Mouse (Mus musculus) embryonic fibroblast, embryonic 13.5 days (primary cell): ENCODE data around the gene Gm8126.
"Not testable (repeated sequence)": the region's sequence is repeated elsewhere in the genome, so short reads cannot be mapped to it uniquely, and the experiment has no call there.

Source experiments
- CTCF ChIP-seq: IDR thresholded peaks from 2 replicates; pipeline ENCODE4 v1.5.1; 2011; ENCODE audit warnings: mild to moderate bottlenecking, control low read depth, low read length, moderate library complexity, borderline replicate concordance; ENCODE audit not compliant: insufficient read depth
- POLR2A ChIP-seq: IDR thresholded peaks from 2 replicates; pipeline ENCODE4 v1.6.1; 2011; ENCODE audit warnings: low read depth, mild to moderate bottlenecking, control low read depth, low read length, moderate library complexity

DNA sequence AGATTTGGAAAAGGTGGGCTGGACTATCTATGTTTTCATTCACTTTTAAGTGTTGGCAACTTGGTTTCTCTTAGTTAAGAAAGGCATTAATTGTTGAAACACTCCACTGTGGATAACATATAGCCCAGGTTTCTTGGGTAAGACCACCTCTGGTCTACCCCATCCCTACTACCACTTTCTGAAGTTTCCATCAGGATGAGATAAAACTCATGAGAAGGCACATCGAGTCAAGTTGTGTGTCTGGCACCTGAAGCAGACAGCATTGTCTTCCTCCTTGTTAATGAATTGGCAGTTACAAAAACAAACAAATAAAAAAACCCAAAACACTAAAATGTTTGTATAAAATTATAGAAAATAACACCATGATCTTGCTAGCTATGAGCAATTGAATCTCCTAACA lies 17.3 kb downstream of the Gm8126 start:
- TF ChIP-seq CTCF, POLR2A: not testable (repeated sequence)
